Mouse (Mus musculus) WW6 (cell line): ENCODE data around the gene Osbpl2.
"Not testable (repeated sequence)": the region's sequence is repeated elsewhere in the genome, so short reads cannot be mapped to it uniquely, and the experiment has no call there.

Experiments
- DNase-seq: peaks from one replicate; pipeline ENCODE4 v3.0.0-alpha.2; 2013; ENCODE audit warnings: low read depth, low spot score

Gene Osbpl2

GRCm38 (mm10) chr2:180148551-180148950, 29.4 kb downstream of the Osbpl2 start:
- no peak for DNase-seq

GRCm38 (mm10) chr2:180154796-180155195, 35.7 kb downstream of the Osbpl2 start:
- DNase-seq: no peak

GRCm38 (mm10) chr2:180158627-180159026, 39.5 kb downstream of the Osbpl2 start:
- DNase-seq: no peak

GRCm38 (mm10) chr2:180165855-180166254, 46.7 kb downstream of the Osbpl2 start:
- no peak for DNase-seq

DNA sequence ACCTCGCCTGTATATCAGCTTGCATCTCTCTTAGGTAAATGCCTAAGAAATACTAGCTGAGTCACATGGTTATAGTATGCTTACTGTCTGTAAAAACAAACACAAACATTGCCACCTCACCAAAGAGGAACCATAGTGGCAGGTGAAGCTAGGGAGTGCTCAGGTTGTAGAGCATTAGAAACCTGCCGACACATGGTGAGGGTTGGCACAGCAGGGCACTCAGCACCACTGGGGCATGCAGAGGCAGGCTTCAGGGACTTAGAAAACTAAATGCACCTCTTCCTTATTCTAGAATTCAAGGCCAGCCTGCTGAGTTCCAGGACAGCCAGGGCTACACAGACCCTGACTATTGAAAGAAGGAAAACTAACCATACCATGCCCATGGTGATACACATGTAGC, 47.8 kb downstream of the Osbpl2 start:
- no peak for DNase-seq

DNA sequence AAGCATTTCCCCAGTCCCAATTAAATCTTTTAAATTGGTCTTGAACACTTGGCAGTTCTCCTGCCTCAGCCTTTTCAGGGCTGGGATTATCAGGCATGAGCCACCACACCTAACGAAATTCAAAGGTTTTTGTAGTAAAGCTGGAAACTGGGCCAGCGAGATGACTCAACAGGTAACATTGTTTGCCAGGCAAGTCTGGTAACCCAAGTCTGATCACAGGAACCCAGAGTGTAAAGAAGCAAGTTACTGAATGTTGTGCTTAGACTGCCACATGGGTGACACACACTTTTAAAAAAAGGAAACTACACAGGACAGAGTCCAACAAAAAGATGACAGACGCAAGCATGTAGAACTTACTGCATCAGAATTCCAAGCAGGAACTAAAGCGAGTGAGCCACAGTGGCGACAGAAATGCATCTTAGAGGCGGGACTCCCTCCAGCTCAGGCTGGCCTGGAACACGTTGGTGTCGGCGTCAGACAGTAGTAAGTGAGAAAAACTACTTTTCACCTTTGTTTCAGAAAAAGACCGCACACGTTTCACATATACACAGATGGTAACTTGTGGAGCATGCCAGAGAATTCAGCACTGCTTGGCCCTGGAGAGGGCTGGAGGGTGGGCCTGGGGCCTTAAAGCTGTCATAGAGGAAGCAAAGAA, 51.2 kb downstream of the Osbpl2 start:
- no peak for DNase-seq

DNA sequence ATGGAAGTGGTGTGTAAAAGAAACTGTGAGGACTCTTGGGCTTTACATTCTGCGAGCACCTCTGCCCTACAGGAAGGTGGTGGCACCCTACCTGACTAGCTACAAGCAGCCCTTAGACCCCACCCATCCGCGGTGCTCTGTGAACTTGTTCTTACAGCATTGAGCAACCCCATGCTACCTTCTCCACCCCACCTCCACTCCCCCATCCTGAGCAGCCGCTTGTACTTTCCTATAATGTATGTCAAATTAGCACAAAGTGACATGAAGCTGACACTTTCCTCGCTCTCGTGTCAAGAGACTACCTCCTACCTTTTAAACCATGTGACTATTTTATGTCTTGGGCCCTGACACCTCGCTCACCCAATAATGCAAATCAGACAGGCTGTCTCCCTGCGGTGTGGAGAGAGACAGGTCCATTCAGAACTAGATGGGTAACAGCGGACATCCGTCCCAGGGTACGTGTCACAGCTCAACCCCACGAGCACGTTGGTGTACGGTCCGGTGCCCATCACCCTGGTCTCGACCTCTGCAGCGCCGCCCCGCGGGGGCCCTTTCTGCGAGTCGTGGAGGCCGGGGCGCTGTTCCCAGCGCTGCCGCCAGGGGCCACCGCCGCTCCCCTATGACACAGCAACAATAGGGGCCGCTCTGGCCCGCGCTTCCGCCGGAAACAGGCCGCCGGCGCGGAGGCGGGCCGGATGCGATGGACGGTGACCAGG, 51.9 kb downstream of the Osbpl2 start, which contains the start of gene Adrm1:
Gene Adrm1, plus strand, starts transcription at position 680 of the 716 bp plus-strand sequence.
- DNase-seq: peak; percentile 92

DNA sequence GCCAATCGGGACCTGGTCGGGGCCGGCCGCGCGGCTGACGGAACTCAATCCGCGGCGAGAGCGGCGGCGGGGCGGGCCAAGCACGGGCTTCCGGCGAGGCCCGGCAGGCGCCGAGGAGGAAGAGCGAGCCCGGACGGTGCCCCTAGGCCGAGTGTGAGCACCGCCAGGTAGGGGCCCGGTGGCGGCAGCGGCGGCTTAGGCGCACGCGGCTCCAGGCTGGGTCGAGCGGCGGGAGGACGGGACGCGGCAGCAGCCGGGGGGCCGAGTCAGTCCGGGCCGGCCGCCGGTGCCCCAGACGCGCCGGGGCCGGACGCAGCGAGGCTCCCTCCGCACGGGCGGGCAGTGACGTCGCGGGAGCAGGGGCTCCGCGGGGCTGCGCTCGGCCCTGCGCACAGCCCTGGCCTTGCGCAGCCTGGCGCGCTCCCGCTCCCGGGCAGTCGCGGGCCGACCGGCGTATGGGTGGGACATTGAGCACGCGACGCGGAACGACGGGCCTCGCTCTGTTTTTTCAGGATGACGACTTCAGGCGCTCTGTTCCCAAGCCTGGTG, 52.5 kb downstream of the Osbpl2 start:
- no peak for DNase-seq

- no peak for DNase-seq
These were observed 53.0 kb downstream of the Osbpl2 start for GRCm38 (mm10) chr2:180172152-180172551.

- DNase-seq: no peak
These were observed 54.1 kb downstream of the Osbpl2 start for GRCm38 (mm10) chr2:180173163-180173562.

DNA sequence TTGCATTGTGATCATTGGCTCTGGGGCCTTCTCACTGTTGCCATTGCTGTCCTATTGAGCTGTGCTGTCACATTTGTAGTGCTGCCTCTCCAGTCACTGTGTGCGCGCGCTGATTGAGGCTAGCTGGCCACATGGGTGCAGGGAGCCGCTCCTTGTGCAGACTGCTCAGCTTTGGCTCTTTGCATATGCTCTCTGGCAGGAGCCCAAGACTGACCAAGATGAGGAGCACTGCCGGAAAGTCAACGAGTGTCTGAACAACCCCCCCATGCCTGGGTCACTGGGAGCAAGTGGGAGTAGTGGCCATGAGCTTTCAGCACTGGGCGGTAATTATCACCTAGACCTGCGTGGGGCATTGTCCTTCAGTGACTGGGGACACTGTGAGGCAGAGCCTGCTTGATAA, 54.6 kb downstream of the Osbpl2 start:
- DNase-seq: not testable (repeated sequence)

DNA sequence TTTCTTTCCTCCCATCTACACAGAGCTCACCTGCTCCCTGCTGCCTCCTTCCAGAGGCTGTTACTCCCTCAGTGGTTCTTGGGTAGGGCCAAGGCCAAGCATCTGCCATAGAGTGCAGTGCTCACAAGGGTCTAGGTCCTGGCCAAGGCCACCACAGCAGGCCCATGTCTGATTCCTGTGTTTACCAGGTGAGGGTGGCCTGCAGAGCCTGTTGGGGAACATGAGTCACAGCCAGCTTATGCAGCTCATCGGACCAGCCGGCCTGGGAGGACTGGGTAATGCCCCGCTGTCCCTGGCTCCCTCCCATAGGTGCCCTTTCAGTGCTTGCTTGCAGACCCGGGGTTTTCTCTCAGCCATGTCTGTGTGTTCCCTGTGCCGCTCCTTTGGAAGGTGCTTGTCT, 55.0 kb downstream of the Osbpl2 start:
- DNase-seq: no peak

DNA sequence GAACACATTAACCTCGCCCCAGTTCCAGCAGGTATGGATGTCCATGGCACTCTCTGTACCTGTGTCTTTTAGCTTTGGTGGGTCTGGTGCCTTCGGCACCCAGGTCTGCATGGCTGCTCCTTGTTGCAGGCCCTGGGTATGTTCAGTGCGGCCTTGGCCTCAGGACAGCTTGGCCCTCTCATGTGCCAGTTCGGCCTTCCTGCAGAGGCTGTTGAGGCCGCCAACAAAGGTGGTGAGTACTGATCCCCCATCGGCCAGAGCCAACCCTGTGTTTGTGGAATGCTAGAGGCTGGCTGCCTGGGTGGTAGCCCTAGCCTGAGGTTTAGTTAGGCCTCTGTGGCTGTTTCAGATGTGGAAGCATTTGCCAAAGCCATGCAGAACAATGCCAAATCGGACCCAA, 56.6 kb downstream of the Osbpl2 start:
- DNase-seq: no peak

DNA sequence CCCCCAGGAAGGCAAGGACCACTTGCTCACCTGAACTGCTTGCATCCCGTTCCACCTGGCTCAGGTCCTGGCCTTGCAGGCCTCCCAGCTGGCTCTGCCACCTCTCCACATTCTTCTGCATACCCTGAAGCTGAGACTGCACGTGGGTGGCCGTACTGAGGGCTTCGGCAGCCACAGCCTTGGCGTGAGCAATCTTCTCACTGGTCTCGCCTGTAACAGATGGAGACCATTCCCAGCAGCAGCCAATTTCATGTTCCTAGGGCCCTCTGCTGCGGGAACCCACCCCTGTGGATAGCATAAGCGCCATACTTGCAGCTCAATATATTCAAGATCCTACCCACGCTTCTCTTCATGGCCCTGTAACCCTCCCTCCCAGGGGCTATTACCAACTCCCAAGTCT, 62.4 kb downstream of the Osbpl2 start:
- DNase-seq: no peak

DNA sequence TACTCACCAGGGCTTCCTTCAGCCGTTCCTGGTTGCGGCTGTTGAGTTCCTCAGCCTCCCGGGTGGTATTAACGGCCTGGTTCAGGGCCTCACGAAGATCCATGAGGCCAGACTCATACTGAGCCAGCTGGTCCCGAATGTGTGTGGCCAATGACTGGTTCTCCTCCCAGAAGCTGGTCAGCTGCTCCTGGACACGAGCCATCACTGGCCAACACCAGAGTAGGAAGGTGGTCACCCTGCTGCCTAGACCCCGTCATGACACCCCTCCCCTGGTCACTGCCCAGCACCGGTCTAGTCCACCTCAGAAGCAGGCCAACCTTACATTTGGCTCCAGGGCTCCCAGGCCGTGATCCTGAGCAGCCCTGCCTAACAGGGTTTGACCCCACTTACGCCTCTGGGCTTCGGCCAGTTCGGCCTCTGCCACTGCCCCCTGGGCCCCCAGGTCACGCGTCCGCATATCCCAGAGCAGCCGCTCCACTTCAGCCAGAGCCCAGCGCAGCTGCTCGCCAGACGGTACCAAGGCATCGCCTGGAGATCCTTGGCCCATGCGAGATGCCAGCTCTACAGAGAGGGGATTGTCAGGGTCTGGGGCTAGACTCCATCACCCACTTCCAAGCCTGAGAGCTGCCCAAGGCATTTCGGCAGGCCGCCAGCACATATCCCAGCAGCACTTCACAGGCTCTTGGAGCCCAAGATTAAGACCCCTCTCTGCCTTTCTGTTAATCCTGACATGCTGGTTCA, 65.1 kb downstream of the Osbpl2 start:
- DNase-seq: no peak

DNA sequence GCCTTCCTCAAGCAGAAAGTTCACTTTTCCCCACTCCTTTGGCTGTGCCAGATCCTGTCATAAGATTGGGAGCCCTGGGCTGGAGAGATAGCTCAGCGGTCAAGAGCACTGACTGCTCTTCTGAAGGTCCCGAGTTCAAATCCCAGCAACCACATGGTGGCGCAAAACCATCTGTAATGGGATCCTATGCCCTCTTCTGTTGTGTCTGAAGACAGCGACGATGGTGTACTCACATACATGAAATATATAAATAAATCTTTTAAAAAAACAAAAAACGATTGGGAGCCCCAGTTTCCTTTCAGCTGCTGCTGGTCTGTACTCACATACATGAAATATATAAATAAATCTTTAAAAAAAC, 65.6 kb downstream of the Osbpl2 start:
- DNase-seq: no peak

DNA sequence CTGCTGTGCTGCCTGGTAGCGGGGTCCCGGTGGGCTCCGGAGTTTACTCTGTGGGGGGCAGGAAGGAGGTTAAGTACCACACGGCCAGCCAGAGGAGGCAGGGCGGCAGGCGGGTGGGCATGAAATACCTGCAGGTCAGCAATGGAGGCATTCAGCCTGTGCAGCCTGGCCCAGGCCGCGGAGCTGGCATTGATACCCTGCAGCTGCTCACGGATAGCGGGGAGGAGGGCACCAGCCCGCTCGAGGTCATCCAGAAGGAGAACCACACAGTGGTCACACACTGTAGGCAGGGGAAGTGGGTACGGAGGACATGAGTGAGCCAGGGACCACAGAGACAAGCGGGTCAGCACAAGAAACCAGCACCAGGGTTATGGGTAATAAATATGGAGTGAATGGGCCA, 66.6 kb downstream of the Osbpl2 start:
- DNase-seq: no peak

GRCm38 (mm10) chr2:180187362-180187761, 68.3 kb downstream of the Osbpl2 start:
- no peak for DNase-seq

- DNase-seq: no peak
These were observed 77.7 kb downstream of the Osbpl2 start for GRCm38 (mm10) chr2:180196610-180197322.

- DNase-seq: no peak
These were observed 78.4 kb downstream of the Osbpl2 start for GRCm38 (mm10) chr2:180197323-180198037.

DNA sequence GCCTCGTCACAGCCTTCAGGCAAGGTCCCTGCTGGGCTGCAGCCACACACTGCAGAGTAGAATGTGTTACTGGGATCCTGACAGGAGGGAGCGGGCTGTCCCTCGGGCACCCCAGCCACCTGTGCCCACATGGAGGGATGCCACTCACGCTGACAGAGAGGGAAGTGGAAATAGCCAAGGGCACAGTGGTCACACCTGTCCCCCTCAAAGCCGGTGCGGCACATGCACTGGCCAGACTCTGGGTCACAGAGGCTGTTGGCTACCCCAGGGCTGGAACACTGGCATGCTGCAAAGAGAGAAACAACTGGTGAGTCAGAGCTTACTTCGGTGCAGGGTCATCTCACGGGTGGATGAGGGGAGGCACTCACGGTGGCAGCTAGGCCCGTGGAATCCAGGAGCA, 79.7 kb downstream of the Osbpl2 start:
- DNase-seq: no peak
